Mouse (Mus musculus) intestine, embryonic 16.5 days (tissue): Measurements from ENCODE around the gene Ptprk. TPM values are rescaled to one million over a fixed set of nuclear protein-coding genes. Genes with fewer than 3 reads are reported as not detected.

Source experiments
- ATAC-seq: fragments of 200-750 bp; cut with Nextera tagmentation; 2 replicates; pipeline ENCODE4 v1.8.0; 2017; ENCODE audit warnings: moderate TSS enrichment, moderate library complexity
- H3K27ac ChIP-seq: fragments of 300-500 bp; sonication (generic); 2 replicates; pipeline ENCODE4 v1.5.1; 2014; ENCODE audit warnings: mild to moderate bottlenecking, low read length
- H3K27me3 ChIP-seq: fragments of 300-500 bp; sonication (generic); replicated peaks from 2 replicates; pipeline ENCODE4 v1.6.1; 2014; ENCODE audit warnings: low read length, control low read depth, mixed read lengths; ENCODE audit not compliant: control insufficient read depth, insufficient read depth
- H3K36me3 ChIP-seq: fragments of 300-500 bp; sonication (generic); 2 replicates; pipeline ENCODE4 v1.6.1; 2014; ENCODE audit warnings: low read length, control low read depth; ENCODE audit not compliant: control insufficient read depth, insufficient read depth
- H3K4me1 ChIP-seq: fragments of 300-500 bp; sonication (generic); 2 replicates; pipeline ENCODE4 v1.6.1; 2014; ENCODE audit warnings: low read length, control low read depth, mixed read lengths; ENCODE audit not compliant: control insufficient read depth, insufficient read depth
- H3K4me2 ChIP-seq: fragments of 300-500 bp; sonication (generic); 2 replicates; pipeline ENCODE4 v1.6.1; 2014; ENCODE audit warnings: low read depth, low read length, control low read depth
- H3K4me3 ChIP-seq: fragments of 300-500 bp; sonication (generic); 2 replicates; pipeline ENCODE4 v1.5.1; 2014; ENCODE audit warnings: mild to moderate bottlenecking, low read length
- H3K9ac ChIP-seq: fragments of 300-500 bp; sonication (generic); 2 replicates; pipeline ENCODE4 v1.6.1; 2014; ENCODE audit warnings: low read depth, low read length
- H3K9me3 ChIP-seq: fragments of 300-500 bp; sonication (generic); 2 replicates; pipeline ENCODE4 v1.6.1; 2016; ENCODE audit warnings: low read length, control low read depth; ENCODE audit not compliant: control insufficient read depth
- WGBS: fragments of 180-500 bp; shearing (Covaris S2); extraction: QIAGEN DNeasy Blood & Tissue Kit; methylation state at CpG from one replicate; pipeline ENCODE4 v1.1.7; 2014; 5-methylcytosine and 5-hydroxymethylcytosine counted together
- polyA plus RNA-seq: library from polyadenylated mRNA; unstranded; fragments of >200 nt; fragmentation: Nextera tagmentation; extraction: Ambion mirVana; gene quantifications from 2 replicates; pipeline ENCODE4 v1.2.1, GENCODE M21; 2015

Gene Ptprk
- polyA plus RNA-seq, 1 experiment from 2014 or later = 34.6 TPM

GRCm38 (mm10) chr10:28387563-28388222, 313.1 kb downstream of the Ptprk start:
- peak; percentile 91 for ATAC-seq
- peak overlapping the region; percentile 40 for H3K4me2 ChIP-seq
- peak overlapping the region; percentile 48; the same call in 1 of the 2 replicates for H3K27ac ChIP-seq
- no peaks in the 10 kb centered on the region for H3K36me3 ChIP-seq
- H3K27me3 ChIP-seq = no peaks in the 10 kb centered on the region
- no peak overlapping the region for H3K9ac ChIP-seq
- H3K4me1 ChIP-seq = no peaks in the 10 kb centered on the region
- 64% methylated on average over 15 of the region's 15 CpGs for WGBS
- H3K9me3 ChIP-seq = no peaks in the 10 kb centered on the region
- peak overlapping the region; percentile 29 for H3K4me3 ChIP-seq

GRCm38 (mm10) chr10:28391168-28391567, 316.5 kb downstream of the Ptprk start:
- Histone ChIP-seq H3K9me3 (no peaks in the 10 kb centered on the region), H3K4me2 (no peak overlapping the region), H3K27me3 (no peaks in the 10 kb centered on the region), H3K4me3 (no peak overlapping the region), H3K27ac (no peak overlapping the region), H3K4me1 (peaks cover under 1% of the 10 kb centered on the region; the same call in 1 of the 2 replicates), H3K9ac (no peak overlapping the region), H3K36me3 (no peaks in the 10 kb centered on the region)
- WGBS = 90% methylated on average over 5 of the region's 5 CpGs
- ATAC-seq = no peak

- H3K36me3 ChIP-seq = no peaks in the 10 kb centered on the region
- H3K9ac ChIP-seq = no peak overlapping the region
- H3K27me3 ChIP-seq = no peaks in the 10 kb centered on the region
- no peaks in the 10 kb centered on the region for H3K9me3 ChIP-seq
- peaks cover 3% of the 10 kb centered on the region; the same call in 1 of the 2 replicates for H3K4me1 ChIP-seq
- H3K27ac ChIP-seq = no peak overlapping the region
- no peak overlapping the region for H3K4me2 ChIP-seq
- WGBS = 42% methylated on average over 2 of the region's 2 CpGs
- H3K4me3 ChIP-seq = no peak overlapping the region
- ATAC-seq = peak; percentile 81
These were observed 321.2 kb downstream of the Ptprk start for GRCm38 (mm10) chr10:28395610-28396519.

GRCm38 (mm10) chr10:28396520-28396915, 321.9 kb downstream of the Ptprk start:
- H3K9ac ChIP-seq = no peak overlapping the region
- no peak overlapping the region for H3K4me3 ChIP-seq
- H3K4me2 ChIP-seq = no peak overlapping the region
- no peaks in the 10 kb centered on the region for H3K9me3 ChIP-seq
- WGBS = 44% methylated on average over 1 of the region's 1 CpGs
- ATAC-seq = no peak
- no peak overlapping the region for H3K27ac ChIP-seq
- H3K36me3 ChIP-seq = no peaks in the 10 kb centered on the region
- no peaks in the 10 kb centered on the region for H3K27me3 ChIP-seq
- peaks cover 3% of the 10 kb centered on the region; the same call in 1 of the 2 replicates for H3K4me1 ChIP-seq

- Histone ChIP-seq H3K36me3 (no peaks in the 10 kb centered on the region), H3K4me3 (no peak overlapping the region), H3K27me3 (no peaks in the 10 kb centered on the region), H3K27ac (no peak overlapping the region), H3K4me1 (no peaks in the 10 kb centered on the region), H3K9me3 (no peaks in the 10 kb centered on the region), H3K4me2 (no peak overlapping the region), H3K9ac (no peak overlapping the region)
- ATAC-seq = no peak
These were observed 327.2 kb downstream of the Ptprk start for GRCm38 (mm10) chr10:28401796-28402195.

- Histone ChIP-seq H3K9ac (no peak overlapping the region), H3K4me1 (no peaks in the 10 kb centered on the region), H3K9me3 (no peaks in the 10 kb centered on the region), H3K4me2 (no peak overlapping the region), H3K4me3 (no peak overlapping the region), H3K27ac (no peak overlapping the region), H3K27me3 (no peaks in the 10 kb centered on the region), H3K36me3 (no peaks in the 10 kb centered on the region)
- WGBS = 65% methylated on average over 2 of the region's 2 CpGs
- ATAC-seq = peak; percentile 52; the same call in 1 of the 2 replicates
These were observed 334.4 kb downstream of the Ptprk start for GRCm38 (mm10) chr10:28408980-28409379.

GRCm38 (mm10) chr10:28414823-28415222, 340.2 kb downstream of the Ptprk start:
- no peak overlapping the region for H3K9ac ChIP-seq
- H3K9me3 ChIP-seq = no peaks in the 10 kb centered on the region
- no peak overlapping the region for H3K27ac ChIP-seq
- H3K4me1 ChIP-seq = no peaks in the 10 kb centered on the region
- WGBS = 57% methylated on average over 4 of the region's 4 CpGs
- H3K36me3 ChIP-seq = no peaks in the 10 kb centered on the region
- H3K4me3 ChIP-seq = no peak overlapping the region
- ATAC-seq = no peak
- H3K27me3 ChIP-seq = no peaks in the 10 kb centered on the region
- no peak overlapping the region for H3K4me2 ChIP-seq

- H3K4me1 ChIP-seq = no peaks in the 10 kb centered on the region
- H3K27ac ChIP-seq = no peak overlapping the region
- H3K9me3 ChIP-seq = no peaks in the 10 kb centered on the region
- WGBS = 50% methylated on average over 3 of the region's 3 CpGs
- no peak for ATAC-seq
- H3K4me2 ChIP-seq = no peak overlapping the region
- no peak overlapping the region for H3K4me3 ChIP-seq
- no peaks in the 10 kb centered on the region for H3K27me3 ChIP-seq
- H3K36me3 ChIP-seq = no peaks in the 10 kb centered on the region
- H3K9ac ChIP-seq = no peak overlapping the region
These were observed 348.0 kb downstream of the Ptprk start for GRCm38 (mm10) chr10:28422622-28423021.

- no peak overlapping the region for H3K9ac ChIP-seq
- no peaks in the 10 kb centered on the region for H3K9me3 ChIP-seq
- no peak for ATAC-seq
- H3K27me3 ChIP-seq = no peaks in the 10 kb centered on the region
- H3K4me2 ChIP-seq = no peak overlapping the region
- H3K4me1 ChIP-seq = no peaks in the 10 kb centered on the region
- H3K36me3 ChIP-seq = no peaks in the 10 kb centered on the region
- H3K4me3 ChIP-seq = no peak overlapping the region
- H3K27ac ChIP-seq = no peak overlapping the region
These were observed 350.8 kb downstream of the Ptprk start for GRCm38 (mm10) chr10:28425371-28425770.
